Mouse (Mus musculus) megakaryocyte, adult 5-6 weeks (primary cell): ENCODE results near the gene Rbl2. TPM values are rescaled to one million over a fixed set of nuclear protein-coding genes. Genes with fewer than 3 reads are reported as not detected.

ENCODE experiments used
- ATAC-seq: 2 replicates; pipeline ENCODE4 v1.8.0; 2016; ENCODE audit warnings: mild to moderate bottlenecking, inconsistent platforms; ENCODE audit not compliant: poor library complexity, severe bottlenecking
- total RNA-seq, 2 experiments: library from RNA; stranded (forward) in 1 of 2; stranded (reverse) in 1 of 2; fragments of 153-499, 151-499 nt in 1 of 2; fragments of 221-1000, 200-1000 nt in 1 of 2; gene quantifications; 2 replicates each; pipeline versions ENCODE4 v1.2.3 to v1.2.4; 2015 to 2017

The Rbl2 gene
- total RNA-seq, 2 experiments from 2014 or later: 69.4 to 77.5 TPM

- no peak for ATAC-seq
Measured at GRCm38 (mm10) chr8:91094135-91094534, 24.3 kb downstream of the Rbl2 start.

- no peak for ATAC-seq
Measured at GRCm38 (mm10) chr8:91098106-91098505, 28.2 kb downstream of the Rbl2 start.

- ATAC-seq: no peak
Measured at GRCm38 (mm10) chr8:91106271-91106670, 36.4 kb downstream of the Rbl2 start.

- ATAC-seq: no peak
Measured at GRCm38 (mm10) chr8:91111868-91112477, 42.1 kb downstream of the Rbl2 start.

- no peak for ATAC-seq
Measured at GRCm38 (mm10) chr8:91114428-91114827, 44.6 kb downstream of the Rbl2 start.

- ATAC-seq: no peak
Measured at GRCm38 (mm10) chr8:91114910-91115309, 45.1 kb downstream of the Rbl2 start.

- ATAC-seq: no peak
Measured at GRCm38 (mm10) chr8:91117537-91117936, 47.7 kb downstream of the Rbl2 start.

GRCm38 (mm10) chr8:91118131-91118530 is 48.3 kb downstream of the Rbl2 start:
- peak; percentile 60 for ATAC-seq

- ATAC-seq: no peak
Measured at GRCm38 (mm10) chr8:91124315-91124714, 54.5 kb downstream of the Rbl2 start.

GRCm38 (mm10) chr8:91126786-91127185 is 56.9 kb downstream of the Rbl2 start:
- no peak for ATAC-seq

- ATAC-seq: no peak
Measured at GRCm38 (mm10) chr8:91132731-91133130, 62.9 kb downstream of the Rbl2 start.

GRCm38 (mm10) chr8:91133441-91134069 is 63.7 kb downstream of the Rbl2 start:
- peak; percentile 22 for ATAC-seq

GRCm38 (mm10) chr8:91134070-91134475 is 64.2 kb downstream of the Rbl2 start:
- peak; percentile 93 for ATAC-seq

GRCm38 (mm10) chr8:91134659-91135058 is 64.8 kb downstream of the Rbl2 start:
- no peak for ATAC-seq

GRCm38 (mm10) chr8:91135308-91136181 is 65.7 kb downstream of the Rbl2 start:
- ATAC-seq: no peak

- ATAC-seq: no peak
Measured at GRCm38 (mm10) chr8:91140828-91141227, 71.0 kb downstream of the Rbl2 start.

- ATAC-seq: peak; percentile 88
Measured at GRCm38 (mm10) chr8:91147715-91148114, 77.9 kb downstream of the Rbl2 start.

GRCm38 (mm10) chr8:91148643-91149178 is 78.9 kb downstream of the Rbl2 start:
- ATAC-seq: no peak

GRCm38 (mm10) chr8:91149298-91149697 is 79.4 kb downstream of the Rbl2 start:
- no peak for ATAC-seq

- no peak for ATAC-seq
Measured at GRCm38 (mm10) chr8:91151531-91151930, 81.7 kb downstream of the Rbl2 start.

GRCm38 (mm10) chr8:91153831-91154230 is 84.0 kb downstream of the Rbl2 start:
- ATAC-seq: no peak
